Mouse (Mus musculus): Measurements from ENCODE around the gene Tmtc2. TPM values are rescaled to one million over a fixed set of nuclear protein-coding genes. Genes with fewer than 3 reads are reported as not detected.
"Not testable (repeated sequence)": the region's sequence is repeated elsewhere in the genome, so short reads cannot be mapped to it uniquely, and the experiment has no call there.

The Tmtc2 gene
- polyA plus RNA-seq, 2 experiments from 2014 or later, result 0.39 TPM; not detected in 1

DNA sequence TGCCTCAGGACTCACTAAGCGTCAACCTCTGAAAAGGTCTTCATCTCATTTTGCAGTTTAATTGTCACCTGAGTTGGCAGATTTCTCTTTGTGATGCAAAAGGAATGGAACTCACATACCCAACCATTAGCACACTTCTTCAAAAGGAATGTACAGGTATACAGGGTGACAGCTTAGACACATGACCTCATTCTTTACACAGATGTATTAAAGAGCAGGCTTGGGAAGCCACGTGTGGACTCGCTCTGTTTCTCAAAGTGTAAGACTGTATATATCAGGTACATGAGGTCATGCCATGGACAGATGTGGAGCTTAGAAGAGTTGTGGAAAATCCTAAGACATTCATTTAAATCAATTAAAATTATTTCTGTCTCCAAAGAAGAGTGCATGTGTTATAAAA is 286.7 kb downstream of the Tmtc2 start:
- no peak for ATAC-seq

DNA sequence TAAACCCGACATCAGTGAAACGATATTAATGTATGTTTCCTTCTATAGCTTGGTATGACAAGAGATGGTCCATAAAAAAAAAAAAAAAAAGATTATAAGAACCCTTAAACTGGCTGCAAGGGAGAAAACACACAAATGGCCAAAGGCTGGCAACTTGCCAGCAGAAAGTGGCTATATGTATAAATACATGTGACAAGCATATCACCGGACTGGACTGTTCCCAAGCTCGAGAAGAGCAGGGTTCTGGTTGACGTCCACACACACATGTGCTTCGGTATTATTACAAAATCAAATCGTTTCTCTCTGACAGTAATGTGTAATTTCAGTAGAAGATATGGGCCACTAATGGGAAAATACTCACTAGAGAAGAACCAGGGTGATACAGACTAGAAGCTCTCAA is 287.2 kb downstream of the Tmtc2 start:
- no peak for ATAC-seq

DNA sequence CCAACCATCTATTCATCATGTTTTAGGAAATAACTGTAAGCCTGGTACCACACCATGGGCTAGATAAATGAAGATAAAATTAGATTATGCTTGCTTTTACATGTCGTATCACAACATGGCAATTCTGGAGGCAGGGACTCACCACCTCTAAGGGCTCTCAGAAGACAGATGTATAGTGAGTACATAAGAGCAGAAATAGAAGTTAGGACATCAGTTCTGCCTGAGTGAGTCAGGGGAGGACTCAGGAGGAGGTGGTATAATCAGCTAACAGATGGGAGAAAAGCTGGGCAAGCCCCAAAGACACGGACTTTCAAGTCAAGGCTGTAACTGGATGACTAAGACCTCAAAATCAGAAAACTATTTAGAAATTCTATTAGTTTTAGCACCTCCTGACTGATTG is 288.0 kb downstream of the Tmtc2 start:
- ATAC-seq, result no peak

DNA sequence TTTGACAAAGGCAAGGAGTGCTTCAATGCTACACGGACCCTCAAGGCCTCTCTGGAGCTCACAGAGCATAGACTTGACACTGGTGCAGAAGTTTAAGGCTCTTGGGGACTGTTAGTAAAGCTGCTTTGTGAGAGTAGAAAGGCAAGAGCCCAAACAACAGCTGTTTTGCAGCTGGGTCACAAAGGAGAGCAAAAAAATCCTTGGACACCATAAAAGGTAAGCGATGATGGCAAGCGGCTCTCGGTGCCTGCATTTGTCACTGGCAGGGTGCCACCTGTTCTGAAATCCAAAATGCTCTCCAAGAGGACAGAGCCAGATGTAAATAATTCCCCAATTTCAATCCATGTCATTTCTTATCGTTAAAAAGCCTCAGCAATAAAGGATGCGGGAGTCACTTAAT is 290.1 kb downstream of the Tmtc2 start:
- ATAC-seq, result no peak

DNA sequence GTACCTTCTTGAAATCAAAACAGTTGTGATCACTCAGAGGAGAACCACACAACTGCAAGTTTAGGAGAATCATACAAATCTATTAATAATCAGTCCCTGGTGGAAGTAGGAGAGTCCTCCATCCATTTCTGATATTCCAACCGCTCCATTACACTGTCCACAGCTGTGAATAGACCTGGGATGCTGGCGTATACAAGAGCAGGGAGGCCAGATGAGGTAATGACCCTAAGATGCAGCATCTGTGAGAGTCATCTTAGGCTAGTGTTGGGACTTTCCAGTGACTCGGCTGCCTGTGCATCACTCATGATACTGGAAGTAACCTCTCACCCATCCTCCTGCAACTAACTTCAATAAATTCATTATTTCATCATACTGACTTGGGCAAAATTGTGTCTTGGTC is 293.3 kb downstream of the Tmtc2 start:
- ATAC-seq, result no peak

DNA sequence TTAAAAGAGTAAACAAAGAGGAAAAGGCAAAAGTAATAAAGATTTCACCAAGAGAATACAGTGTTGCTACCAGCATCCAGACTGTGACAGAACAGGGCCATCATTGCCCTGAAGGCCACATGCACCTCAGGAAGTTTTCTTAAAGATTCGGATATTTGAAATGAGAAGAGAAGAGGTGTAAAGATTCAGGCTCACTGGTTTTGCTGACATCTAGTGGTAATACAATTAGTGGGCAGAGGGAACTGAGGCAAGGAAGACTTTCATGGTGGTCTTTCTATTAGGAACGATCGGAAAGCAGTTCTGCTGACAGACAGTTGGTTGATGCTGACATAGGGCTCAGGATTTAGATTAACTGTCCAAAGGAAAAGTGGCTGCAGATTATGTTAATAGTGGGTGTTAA is 314.2 kb downstream of the Tmtc2 start:
- ATAC-seq, result no peak

DNA sequence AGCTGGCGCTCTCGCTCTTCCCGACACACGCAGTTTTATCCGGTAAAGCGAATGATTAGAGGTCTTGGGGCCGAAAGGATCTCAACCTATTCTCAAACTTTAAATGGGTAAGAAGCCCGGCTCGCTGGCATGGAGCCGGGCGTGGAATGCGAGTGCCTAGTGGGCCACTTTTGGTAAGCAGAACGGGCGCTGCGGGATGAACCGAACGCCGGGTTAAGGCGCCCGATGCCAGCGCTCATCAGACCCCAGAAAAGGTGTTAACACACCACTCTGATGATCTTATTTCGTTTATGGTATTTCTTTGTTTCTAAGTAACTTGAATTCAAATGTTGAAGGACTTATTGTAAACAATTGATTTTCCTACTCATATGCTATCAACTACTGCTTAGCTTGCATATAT is 336.0 kb downstream of the Tmtc2 start:
- not testable (repeated sequence) for ATAC-seq

DNA sequence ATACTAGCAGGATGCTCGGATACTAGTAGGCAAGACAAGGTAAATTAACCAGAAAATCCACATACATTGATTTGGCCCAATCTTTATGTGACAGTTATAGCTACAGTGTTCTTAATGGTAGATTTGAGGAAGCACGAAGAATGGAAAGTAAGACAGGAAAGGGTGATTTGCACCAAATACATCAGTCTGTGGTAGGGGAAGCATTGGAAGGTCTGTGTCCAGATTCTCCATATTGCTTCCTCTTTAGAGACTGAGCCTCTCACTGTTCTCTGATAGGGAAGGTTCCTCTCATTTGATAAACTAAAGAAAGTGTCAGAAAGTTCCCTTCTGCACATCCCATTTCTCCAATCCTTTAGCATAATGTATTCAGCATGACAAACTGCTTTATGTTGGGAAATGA is 341.4 kb downstream of the Tmtc2 start:
- no peak for ATAC-seq

DNA sequence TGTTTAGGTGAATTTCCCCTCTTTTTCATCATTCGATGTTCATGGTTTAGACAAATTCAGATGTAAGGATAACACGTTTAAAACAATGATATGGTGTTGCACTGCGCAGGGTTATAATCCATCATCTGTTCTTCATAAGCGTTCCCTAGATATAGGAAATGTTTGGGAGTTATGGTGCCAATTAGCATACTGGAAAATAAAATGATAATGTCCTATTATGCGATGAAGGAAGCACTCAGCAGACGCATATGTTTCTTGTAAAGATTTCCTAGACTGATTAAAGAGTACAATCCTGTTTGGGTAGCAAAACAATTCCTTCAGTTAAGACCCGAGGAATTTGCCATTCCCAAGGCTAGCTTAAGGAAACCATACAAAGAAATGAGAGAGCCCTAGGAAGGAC is 343.8 kb downstream of the Tmtc2 start:
- no peak for ATAC-seq

DNA sequence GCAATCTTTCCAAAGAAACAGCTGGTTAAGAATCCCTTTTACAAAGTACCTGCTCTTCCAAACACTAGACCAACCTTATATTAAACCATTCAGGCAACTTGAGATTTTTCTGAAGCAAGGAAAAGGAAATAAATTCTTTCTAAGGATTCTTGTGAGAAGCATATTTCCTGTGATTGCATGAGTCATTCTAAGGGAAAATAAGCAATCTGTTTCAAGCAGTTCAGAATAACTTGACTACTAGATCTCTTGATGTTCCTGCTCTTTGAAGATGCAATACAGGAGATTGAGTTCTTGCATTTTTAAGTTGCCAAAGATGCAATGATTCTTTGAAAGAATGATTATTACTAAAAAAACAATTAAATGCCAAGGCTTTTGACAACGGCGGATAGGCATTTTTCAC is 345.6 kb downstream of the Tmtc2 start:
- no peak for ATAC-seq

DNA sequence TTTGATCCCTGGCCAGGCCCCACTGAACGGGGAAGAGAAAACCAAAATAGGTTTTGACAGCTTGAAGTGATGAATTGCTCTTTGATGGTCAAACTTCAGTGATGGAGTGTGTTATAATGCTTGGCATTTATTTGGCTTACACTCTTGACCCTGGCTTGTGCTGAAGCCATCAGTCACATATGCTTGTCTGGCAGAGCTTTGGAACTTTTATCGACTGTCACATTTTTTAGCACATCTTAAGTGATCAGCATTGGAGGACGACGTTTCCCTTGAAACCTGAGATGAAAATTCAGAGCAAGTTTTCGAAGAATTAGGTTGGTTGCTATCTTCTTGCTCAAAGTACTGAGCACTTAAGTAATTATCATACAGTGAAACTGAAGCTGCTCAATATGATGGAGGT is 346.6 kb downstream of the Tmtc2 start:
- no peak for ATAC-seq

DNA sequence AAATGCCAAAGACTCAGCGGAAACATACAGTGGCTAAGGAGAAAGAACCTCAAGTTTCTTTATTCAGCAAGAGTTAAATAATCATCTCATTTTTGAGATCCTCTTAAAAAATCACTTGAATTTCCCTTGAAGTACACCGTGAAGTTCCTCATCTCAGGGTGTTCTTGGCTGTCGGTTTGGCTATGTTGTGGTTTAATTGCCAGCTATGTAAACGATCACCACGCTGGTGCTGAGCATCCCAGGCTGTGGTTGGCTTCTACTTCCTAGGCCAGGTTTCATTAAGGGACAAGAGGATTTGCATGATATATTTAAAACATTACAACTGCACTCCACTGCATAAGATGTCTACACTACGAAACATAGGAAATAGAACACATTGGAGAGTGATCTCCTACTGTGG is 348.5 kb downstream of the Tmtc2 start:
- no peak for ATAC-seq

DNA sequence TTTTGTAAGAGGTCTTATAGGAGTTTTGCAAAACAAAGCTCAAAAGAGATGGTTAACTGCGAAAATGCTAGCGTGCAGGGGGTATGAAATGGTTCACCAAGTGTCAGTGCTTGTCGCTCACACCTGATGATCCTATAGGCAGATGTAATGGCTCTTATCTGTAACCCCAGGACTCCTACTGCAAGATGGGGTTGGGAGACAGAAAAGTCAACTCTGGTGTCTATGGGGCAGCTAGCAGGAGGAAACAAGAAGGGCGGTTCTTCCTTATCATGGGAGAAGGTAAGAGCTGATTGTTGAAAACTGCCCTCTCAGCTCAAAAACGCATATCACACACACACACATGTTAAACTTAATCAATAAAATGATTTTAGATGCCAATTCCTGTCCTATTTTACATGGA is 351.3 kb downstream of the Tmtc2 start:
- ATAC-seq, result no peak

DNA sequence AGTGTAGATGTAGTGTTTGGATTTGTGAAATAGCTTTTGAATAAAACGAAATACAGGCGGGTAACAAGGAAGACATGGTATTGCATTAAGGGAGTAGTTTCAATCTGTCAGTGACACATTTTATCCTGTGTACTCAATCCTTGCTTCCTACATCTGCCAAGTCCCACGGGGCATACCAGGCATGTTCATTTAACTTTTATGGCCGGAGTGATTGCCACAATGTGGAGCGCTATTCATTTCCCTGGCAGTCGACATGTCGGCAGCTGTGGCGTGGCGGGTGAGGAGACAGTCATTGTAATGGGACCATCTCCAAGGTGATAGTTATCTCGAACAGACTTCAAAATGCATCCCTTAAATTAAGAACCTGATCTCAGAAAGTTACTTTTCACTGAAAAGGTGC is 372.8 kb downstream of the Tmtc2 start:
- ATAC-seq, result no peak

DNA sequence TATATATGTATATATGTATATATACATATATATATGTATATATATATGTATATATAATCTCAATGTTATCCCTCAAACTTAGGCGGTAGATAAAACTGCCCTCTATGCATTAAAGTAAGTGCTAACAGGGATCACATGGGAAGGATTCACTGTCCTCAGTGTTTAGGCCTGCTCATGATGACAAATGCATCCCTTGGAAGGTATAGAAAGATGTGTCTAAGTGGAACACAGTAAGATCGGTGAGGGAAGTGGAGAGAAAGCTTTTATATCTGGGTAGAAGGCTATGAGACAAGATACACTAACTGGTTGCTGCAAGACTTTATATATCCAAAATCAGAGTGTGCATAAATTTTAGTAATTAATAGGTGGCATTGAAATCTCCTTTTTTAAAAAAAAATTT is 373.6 kb downstream of the Tmtc2 start:
- ATAC-seq, result no peak

DNA sequence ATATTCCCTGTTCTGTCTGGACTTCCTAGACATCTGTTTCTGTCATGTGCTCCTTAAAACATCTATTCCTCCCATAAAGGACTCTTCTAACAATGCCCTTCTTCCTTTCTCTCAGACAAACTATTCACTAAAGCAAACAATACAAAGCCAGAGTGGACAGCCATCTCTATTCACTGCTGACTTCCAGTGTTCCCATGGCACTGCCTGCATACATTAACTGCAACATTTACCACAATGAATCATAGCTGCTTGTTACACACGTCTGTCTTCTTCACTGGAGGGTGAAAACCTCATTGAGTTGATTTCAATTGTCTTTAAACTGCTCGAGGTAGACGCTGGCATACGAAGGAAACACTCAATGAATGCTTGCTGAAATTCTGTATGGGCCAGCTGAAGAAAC is 374.2 kb downstream of the Tmtc2 start:
- no peak for ATAC-seq

DNA sequence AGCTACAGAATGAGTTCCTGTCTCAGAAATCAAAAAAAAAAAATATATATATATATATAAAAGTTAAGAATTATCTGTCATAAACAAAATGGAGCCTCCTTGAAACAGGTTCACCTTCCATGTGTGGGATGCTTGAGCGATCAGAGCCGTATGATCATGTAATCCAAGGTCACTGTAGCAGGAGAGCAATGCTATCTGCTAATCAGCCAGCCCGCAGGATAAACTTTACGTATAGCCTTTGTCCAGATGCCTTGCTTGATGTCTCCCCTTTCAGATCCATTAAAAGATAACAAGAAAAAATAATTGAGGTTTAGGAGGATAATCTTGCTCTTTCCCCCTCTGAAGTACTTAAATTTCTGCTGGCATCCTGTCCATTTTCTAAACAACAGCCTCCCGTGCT is 374.7 kb downstream of the Tmtc2 start:
- ATAC-seq, result no peak

DNA sequence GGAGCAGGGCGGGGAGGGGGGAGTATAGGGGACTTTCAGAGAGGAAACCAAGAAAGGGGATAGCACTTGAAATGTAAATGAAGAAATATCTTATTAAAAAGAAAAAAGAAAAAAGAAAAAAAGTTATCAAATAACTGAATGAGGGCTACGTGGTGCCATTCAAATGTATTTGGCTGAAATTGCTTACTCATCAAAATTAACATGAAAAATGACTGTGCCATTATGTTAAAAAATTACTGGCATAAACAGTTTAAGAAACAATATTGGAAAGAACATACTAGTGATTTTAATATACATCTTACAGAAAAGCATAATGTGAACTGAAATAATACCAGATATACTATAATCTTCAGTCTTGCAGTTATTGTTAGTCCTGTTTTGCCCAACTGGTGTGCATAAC is 378.9 kb downstream of the Tmtc2 start:
- ATAC-seq, result no peak

DNA sequence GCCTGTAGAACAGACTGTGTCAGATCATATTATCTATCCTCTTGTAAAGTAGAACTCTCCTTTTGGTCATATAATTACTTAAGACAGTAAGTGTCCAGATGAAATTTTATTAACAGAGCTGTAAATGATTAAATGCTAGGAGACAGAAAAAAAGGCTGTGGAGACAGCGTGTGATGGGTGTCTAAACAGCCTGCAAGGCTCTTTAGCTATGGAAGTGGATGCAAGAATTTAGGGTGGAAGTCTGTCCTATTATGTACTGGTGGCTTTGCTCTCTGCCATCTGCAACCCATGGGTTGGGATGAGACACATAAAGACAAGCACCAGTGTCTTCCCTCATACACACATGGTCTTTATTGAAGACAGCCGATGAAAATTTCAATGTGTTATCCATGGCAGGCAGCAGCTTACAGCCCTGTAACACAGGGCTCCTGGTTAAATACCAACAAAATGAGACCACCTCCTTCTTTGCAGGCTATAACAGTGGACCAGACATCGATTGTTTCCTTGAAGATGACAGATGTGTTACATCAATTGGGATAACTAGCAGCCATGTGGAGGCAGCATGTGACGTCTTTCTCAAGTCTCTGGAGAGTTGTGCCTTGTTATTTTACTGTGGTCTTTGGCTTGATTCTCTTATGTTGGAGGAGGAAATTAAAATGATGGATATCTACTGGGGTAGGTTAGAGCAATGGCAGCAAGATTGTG is 380.3 kb downstream of the Tmtc2 start:
- no peak for ATAC-seq

DNA sequence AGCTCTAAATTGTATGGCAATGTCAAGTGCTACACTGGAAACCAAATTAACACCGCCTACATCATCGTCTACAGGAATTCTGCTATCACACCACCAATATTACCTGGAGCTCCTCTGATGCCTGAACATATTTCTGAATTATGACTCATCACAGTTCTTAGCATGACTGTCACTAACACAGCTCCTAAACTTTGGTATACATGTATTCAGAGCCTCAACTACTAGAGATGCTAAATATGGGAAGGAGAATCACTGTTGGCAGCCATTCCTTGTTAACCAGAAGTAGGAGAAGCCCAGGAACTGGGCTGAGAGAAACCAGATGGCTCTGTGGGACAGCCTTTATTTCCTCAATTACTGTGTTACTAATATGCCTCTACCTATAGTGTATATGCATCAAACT is 382.2 kb downstream of the Tmtc2 start:
- ATAC-seq, result no peak

DNA sequence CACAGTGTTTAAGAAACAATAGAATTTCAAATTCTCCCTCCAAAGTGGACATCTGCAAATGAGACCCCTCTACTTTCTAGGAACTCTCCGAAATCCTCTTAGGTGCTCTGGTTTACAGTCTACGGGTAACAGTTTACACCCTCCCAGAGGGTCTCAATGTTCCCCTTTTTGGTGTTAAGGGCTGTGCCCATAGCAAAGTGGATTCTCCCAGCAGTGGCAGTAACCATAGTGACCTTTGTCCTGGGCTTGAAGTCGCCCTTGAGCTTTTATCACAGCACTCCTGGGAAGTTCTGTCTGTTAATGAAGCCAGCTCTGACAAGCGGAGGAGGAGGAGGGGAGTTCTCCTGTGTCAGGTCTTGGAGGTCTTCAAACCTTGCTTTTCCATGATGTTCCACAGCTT is 384.5 kb downstream of the Tmtc2 start:
- ATAC-seq, result no peak

DNA sequence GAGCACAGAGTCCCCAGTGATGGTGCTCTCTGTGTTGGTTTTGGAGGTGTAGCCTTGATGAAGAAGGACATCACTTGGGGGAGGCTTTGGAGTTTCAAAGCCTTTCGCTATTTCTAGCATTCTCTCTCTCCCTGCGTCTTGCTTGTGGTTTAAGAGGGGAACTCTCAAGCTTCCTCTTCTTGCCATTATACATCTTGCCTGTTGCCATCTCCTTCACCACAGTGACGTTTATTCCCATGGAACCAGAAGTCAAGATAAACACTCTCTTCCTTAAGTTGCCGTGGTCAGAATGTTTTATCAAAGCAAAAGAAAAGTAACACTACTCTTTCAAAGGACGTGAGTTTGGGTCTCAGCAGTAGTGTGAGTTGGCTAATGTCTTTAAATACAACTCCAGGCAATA is 387.6 kb downstream of the Tmtc2 start:
- ATAC-seq, result no peak

DNA sequence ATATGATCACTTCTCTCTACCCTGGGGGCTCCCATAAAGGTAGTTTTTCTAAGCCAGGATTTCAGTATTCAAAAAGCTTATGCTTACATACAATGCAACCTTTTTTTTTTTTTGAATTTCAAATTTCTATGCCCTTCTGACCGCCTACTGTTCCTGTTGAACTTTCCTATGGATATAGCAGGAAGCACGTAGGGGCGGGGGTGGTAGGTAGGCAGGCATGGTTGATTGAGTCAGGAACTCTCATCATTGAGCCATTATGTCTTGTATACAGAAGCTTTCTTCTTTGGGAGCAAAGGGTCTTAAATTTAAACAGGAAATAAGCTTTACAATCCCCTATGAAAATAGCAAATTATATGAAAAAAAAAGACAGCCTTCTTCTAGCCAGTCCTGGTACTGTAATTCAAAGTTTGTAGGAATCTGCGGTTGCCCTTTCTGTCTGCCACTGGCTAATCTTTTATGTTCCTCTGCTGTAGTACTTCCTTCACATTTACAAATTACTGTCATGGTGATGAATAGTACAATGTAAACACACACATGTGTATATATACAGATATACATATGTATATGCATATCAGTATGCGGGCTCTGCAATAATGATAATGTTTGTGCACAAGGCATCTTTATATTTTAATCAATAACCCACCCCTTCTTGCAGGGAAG is 405.7 kb downstream of the Tmtc2 start:
- ATAC-seq, result no peak

DNA sequence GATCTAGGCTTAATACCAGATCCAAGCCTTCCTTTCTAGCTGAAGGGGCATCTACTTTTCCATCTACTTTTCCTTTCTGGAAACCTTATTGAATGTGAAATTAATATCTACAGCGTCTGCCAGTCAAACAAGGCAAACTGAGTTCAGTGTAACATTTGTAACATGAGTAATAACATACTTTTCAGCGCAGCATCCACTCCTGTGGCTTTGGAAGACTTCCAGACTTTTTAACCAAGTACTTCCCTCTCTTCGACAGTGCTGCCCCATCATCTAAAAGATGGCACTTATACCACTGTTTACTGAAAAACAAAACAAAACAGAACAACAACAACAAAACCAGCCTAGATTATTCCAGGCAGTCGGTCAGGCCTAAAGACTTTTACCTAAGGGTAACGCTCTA is 409.0 kb downstream of the Tmtc2 start:
- no peak for ATAC-seq

DNA sequence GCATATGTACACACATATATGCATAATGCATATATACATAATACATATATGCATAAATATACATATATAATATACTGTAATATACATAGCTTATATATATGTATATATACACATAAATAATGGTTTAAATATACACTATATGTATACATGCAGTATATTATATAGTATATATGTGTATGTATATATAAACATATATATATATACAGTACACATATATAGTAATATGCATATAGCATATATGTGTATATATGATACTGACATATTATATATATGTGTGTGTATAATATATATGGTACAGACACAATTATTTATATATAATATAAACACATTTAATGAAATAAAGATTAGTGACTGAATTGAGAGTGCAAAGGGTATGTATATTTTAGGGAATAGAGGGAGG is 420.5 kb downstream of the Tmtc2 start:
- ATAC-seq, result no peak
